Mouse (Mus musculus) layer of hippocampus, adult 9-11 months (tissue): Measurements from ENCODE around the gene Cks1brt.
A peak's percentile ranks its signal among the peaks of the same experiment; 100 is the strongest.
"Not testable (repeated sequence)": the region's sequence is repeated elsewhere in the genome, so short reads cannot be mapped to it uniquely, and the experiment has no call there.

Experiments used
- DNase-seq: peaks from one replicate; pipeline ENCODE4 v3.0.0; 2022

Cks1brt gene

DNA sequence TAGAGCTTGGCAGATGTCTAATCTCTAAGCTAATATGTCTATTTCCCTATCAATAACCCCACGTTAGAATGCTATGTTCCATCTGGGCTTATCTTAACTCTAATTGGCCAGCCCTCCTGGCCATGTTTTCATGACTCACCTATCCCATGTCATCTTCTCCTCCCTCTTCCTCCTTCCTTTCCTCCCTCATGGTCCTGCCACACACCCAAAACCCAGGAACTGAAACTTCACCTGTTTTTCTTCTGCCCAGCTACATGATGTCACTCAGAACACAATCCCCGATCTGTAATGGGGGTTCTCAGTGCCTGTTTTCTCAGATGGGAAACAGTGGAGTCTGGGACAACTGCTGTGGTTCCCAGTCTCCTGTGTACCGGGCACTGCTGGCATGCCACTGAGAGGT lies at the start of gene Cks1brt:
Cks1brt (plus strand) TSS at position 301 of the 400 bp plus-strand sequence.
- no peak for DNase-seq

DNA sequence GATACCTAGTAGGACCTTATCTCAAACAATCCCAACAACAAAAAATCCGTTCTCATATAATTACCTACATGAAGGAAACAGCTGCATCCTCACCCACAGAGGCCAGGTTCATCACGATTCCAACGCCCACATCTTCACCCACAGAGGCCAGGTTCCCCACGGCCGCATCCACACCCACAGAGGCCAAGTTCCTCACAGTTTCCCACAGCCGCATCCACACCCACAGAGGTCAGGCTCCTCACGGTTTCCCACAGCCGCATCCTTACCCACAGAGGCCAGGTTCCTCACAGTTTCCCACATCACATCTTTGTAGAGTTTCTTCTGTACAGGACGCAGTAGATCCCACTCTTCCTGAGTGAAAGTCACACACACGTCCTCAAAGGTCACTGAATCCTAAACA lies 38.5 kb upstream of the Cks1brt start:
- no peak for DNase-seq

DNA sequence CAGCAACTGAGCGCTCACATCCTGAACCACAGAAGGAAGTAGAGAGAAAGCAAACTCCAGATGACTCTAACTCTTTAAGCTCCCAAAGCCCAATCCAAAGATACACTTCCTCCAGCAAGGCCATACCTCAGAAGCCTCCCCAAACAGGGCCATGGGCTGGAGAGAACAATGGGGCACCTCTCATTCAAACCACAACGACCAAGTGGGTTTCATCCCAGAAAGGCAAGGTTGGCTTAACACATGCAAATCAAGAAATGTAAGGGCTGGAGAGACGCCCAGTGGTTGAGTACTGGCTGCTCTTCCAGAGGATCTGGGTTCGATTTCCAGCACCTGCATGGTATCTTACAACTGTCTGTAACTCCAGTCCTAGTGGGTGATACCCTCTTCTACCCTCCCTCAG lies 36.2 kb upstream of the Cks1brt start:
- no peak for DNase-seq

DNA sequence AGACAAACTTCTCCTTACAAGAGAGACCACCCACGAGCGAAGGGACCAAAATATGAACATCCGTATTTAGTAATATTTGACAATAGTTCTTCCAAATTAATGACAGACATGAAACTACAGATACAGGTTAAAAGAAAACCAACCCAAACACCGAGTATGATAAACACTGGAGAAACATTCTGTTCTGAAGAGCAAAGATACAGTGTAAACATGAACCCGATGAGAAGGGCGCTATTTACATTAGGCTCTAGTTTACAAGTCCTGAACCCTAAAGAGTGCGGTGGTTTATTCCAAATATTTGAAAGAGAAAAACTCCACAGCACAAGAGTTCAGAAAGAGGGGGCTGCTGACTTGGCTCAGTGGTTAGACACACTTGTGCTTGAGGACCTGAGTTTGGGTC lies 34.7 kb upstream of the Cks1brt start:
- DNase-seq: no peak

DNA sequence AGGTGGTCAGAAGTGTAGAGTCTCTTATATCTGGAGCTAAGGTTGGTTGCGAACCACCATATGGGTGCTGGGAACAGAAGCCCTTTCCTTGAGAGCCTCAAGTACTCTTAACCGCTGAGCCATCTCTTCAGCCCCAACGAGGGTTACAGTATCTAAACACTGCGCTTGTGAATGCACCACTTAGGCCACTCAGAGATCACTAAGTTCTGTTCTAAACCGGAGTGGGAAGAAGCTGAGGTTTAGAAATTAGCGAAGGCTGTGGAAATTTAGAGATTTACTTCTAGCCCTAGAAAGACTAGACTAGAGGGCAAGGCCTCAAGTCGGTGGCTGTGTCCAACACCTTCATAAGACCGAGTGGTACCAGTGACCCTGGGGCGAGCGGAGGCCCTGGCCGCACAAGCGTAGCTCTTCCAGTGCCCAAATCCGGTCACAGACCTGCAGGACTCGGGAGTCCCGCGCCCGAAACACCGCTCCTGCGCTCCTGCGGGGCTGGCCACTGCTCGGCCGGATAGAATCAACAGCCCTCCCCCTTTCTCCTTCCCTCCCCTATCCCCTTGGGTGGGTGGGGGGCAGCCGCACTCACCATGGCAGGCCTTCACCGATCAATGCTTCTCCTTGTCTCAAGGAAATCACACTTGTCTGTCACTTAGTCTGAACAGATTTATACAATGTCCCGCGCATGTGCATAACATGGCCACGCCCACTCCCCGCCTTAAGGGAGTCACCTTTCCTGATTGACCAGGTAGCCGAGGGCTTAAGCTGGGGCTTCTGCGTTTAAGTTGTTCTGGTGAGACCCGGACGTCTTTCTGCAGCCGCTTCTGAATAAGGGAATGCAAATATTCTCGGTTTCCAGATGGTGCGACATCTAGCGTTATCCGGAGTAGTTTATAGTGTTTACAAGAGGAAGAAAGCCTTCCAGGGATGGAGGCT lies 32.4 kb upstream of the Cks1brt start:
- DNase-seq: peak; percentile 78

DNA sequence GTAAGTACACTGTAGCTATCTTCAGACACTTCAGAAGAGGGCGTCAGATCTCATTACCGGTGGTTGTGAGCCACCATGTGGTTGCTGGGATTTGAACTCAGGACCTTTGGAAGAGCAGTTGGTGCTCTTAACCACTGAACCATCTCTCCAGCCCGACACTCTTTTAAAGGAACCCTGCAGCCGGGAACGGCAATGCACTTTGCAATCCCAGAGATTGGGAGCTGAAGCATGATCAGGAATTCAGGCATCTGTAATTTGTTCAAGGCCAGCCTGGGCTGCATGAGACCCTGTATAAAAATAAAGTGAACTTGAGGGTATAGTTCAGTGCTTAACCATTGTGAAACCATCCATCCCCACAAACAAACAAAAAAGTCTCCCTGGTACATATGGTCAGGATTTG lies 31.5 kb upstream of the Cks1brt start:
- DNase-seq: not testable (repeated sequence)

DNA sequence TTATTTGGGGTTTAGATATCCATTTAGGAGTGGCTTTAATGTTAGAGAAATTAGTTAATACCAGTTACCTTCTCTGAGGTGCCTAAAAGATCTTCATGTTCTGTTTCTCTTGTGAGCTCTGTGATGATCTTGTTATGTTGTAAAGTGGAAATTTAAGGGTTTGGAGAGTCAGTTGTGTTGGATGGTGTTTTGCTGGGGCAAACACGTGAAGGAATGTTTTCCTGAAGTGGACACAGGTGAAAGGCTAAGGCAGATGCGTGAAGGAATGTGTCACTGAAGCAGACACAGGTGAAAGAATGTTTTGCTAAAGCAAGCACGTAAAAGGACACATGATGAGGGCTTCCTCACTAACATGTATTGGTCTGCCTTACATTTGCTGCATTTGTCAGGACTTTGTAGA lies 28.7 kb upstream of the Cks1brt start, which contains the start of gene Zfp791:
Zfp791 (minus strand) TSS at position 101 of the 400 bp plus-strand sequence.
- no peak for DNase-seq

DNA sequence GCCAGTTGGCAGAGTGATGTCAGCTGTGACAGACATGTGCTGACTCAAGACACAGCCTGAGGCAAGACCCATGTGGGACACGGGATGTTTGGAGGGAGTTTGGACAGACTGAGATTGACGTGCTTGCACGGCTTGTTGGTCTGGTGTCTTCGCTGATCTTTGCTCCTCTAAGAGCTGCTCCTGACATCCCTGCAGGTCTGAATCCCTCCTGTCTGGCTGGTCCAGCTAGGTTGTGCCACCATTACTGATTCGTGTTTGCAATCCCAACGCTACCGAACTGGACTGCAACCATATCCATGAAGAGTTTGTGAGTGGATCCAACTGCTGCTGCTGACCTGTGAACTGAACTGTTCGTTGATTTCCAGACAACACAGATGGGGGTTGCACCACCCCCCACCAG lies 28.0 kb upstream of the Cks1brt start:
- DNase-seq: no peak

DNA sequence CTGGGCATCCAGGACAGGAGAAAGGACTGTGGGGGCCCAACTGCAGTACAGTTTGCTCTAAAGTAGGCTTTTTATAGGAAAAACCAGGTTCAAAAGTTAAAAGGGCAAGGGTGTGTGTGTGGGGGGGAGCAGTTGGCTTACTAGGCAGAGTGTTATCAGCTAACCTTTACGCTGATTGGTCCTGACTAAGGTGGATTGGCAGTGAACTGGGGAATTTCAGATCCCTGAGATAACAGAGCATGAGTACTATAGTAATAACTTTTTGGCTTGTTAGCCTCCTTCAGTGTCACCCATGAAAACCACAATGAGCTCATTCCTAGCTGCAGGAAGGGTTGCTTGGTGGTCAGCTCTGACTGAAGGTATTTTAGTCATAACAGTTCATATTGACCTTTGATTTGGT lies 19.4 kb upstream of the Cks1brt start:
- DNase-seq: no peak

DNA sequence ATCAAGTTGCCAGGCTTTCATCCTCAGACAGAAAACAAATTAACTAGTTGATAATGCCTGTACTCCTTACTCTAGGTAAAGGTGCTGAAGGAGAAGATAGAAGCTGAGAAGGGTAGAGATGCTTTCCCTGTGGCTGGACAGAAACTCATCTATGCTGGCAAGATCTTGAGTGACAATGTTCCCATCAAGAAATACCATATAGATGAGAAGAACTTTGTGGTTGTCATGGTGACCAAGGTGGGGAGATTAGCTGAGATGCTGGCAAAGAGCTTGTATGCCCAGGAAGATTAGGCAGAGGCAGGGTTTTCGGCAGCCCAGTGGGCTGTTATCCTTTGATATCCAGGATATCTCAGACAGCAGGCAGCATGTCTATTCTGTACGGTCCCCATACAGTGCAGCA lies 16.0 kb upstream of the Cks1brt start:
- DNase-seq: not testable (repeated sequence)

DNA sequence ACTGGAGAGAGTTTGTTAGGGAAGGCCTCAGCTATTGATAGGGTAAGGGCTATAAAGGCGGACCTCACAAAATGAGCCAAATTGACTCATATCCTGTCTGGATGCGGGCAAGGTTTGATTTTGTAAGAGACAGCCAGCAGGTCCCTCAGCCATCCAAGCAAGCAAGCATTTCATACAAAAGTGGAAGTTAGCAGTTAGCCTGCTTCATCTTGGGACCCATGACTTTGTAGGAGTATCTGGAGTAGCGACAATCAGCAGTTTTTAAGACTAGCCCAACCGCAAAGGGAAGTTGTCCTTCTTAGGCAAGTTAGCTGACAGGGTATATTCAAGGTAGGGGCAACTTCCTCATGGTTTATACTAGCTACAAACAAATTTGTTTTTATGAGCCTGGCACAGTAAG lies 9.2 kb upstream of the Cks1brt start:
- DNase-seq: peak; percentile 74

DNA sequence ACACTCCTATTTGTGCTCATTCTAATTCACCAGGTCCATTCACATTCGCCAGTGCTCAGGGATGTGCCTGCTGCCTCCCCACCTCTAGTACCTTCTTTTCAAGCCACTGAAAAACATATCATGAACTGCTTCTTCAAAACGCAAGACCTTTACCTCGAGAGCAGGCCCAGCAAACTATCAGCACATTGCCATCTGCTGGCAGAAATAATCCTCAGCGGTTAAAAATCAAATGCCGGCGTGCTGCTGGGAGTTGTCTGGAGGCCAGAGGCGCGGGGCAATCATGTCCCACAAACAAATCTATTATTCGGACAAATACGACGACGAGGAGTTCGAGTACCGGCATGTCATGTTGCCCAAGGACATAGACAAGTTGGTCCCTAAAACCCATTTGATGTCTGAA lies 19.6 kb downstream of the Cks1brt start:
- DNase-seq: peak; percentile 32

DNA sequence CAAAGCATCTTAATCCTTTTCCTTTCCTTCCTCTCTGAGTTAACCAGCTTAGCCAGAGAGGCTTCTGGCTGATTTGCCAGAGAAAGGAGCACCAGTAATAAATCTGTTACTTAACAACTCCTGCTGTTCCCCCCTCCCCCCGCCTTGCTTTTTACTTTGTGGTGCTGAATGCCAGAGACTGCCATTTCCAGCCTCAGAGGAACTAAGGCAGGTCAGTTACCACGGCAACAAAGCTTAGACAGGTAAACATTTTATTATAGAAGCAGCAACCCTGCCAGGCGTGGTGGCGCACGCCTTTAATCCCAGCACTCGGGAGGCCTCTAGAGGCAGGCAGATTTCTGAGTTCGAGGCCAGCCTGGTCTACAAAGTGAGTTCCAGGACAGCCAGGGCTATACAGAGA lies 24.2 kb downstream of the Cks1brt start:
- DNase-seq: peak; percentile 8

DNA sequence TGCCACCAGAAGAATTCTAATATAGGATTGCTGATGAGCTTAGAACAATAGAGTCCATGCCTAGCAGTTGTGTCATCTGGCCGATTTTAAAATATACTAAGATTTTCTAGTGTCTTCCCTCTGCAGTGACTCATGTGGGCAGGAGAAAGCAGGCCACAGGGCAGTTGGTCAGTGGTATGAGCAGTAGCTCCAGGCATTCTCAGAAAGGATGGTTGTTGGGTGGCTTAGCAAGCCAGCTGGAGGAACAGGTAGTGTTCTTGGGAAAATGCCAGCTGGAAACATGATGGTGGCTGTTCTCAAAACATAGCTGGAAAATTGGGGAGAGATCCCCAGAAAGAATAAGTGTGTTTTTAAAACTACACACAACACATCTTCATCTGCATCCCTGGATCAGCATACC lies 40.6 kb downstream of the Cks1brt start:
- no peak for DNase-seq

DNA sequence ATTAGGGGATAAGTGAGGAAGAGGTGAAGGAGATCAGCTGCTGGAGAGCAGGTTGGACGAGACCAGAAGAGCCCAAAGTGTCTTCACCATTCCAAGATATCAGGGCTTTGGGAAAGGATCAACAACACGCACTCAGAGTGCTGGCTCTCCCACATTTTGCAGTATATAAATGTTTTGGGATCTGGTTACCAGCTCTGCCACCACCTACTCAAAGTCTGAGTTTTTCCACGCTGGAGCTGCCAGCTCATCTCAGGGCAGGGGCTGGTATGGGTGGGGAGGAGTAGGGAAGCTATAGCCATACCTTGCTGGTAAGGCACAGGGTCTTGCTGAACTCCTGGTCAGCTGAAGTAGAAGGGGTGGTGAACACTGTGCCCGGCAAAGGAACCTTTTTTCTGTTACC lies 68.5 kb downstream of the Cks1brt start:
- DNase-seq: peak; percentile 3

DNA sequence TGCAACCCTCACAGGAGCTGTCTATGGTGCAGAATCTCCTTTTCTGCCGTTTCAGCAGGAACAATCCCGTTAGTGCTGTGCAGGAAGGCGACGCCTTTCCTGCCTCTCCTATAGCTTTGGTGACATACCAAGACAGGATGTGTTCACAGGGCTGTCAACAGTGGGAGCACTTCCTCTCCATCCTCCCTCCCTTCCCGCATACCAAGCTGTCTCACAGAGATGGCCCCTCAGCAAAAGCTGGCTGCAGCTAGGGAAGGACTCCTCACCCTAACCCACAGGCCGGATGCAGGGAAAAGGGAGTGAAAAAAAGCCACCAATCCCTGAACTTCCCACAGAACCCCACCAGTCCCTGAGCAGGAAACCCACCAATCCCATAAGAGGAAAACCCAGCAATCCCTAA lies 69.3 kb downstream of the Cks1brt start:
- DNase-seq: no peak
